Mouse (Mus musculus) retina, embryonic 14.5 days (tissue): ENCODE data around the gene Fam13a.

Experiments used
- DNase-seq: peaks from one replicate; pipeline ENCODE4 v3.0.0-alpha.2; 2015; ENCODE audit warnings: low spot score

Fam13a gene

GRCm38 (mm10) chr6:58933189-58933913 is 91.0 kb downstream of the Fam13a start:
- DNase-seq: peak; percentile 73

GRCm38 (mm10) chr6:58932515-58933188 is 91.7 kb downstream of the Fam13a start:
- no peak for DNase-seq

GRCm38 (mm10) chr6:58931149-58931548 is 93.2 kb downstream of the Fam13a start:
- DNase-seq: no peak

- no peak for DNase-seq
Observed at GRCm38 (mm10) chr6:58929911-58930431, 94.4 kb downstream of the Fam13a start.

- no peak for DNase-seq
Observed at GRCm38 (mm10) chr6:58927881-58928280, 96.5 kb downstream of the Fam13a start.

GRCm38 (mm10) chr6:58922511-58922910 is 101.8 kb downstream of the Fam13a start:
- DNase-seq: no peak

- DNase-seq: peak; percentile 21
Observed at GRCm38 (mm10) chr6:58921623-58922022, 102.7 kb downstream of the Fam13a start.

- no peak for DNase-seq
Observed at GRCm38 (mm10) chr6:58920735-58921134, 103.6 kb downstream of the Fam13a start.

GRCm38 (mm10) chr6:58916498-58916897 is 107.9 kb downstream of the Fam13a start:
- DNase-seq: no peak

- no peak for DNase-seq
Observed at GRCm38 (mm10) chr6:58913971-58914370, 110.4 kb downstream of the Fam13a start.

GRCm38 (mm10) chr6:58913551-58913950 is 110.8 kb downstream of the Fam13a start:
- DNase-seq: no peak

GRCm38 (mm10) chr6:58912842-58913241 is 111.5 kb downstream of the Fam13a start:
- DNase-seq: no peak

GRCm38 (mm10) chr6:58907791-58908190 is 116.6 kb downstream of the Fam13a start:
- DNase-seq: no peak

GRCm38 (mm10) chr6:58907336-58907735 is 117.0 kb downstream of the Fam13a start:
- no peak for DNase-seq

GRCm38 (mm10) chr6:58906852-58907261 is 117.5 kb downstream of the Fam13a start, which contains the start of gene Nap1l5:
TSS of gene Nap1l5 (minus strand) at chr6:58907076.
- DNase-seq: peak; percentile 58

- peak; percentile 44 for DNase-seq
Observed at GRCm38 (mm10) chr6:58904551-58904950, 119.8 kb downstream of the Fam13a start.

- DNase-seq: peak; percentile 22
Observed at GRCm38 (mm10) chr6:58903171-58903570, 121.2 kb downstream of the Fam13a start.

GRCm38 (mm10) chr6:58900536-58900935 is 123.8 kb downstream of the Fam13a start:
- DNase-seq: no peak

GRCm38 (mm10) chr6:58899076-58899475 is 125.3 kb downstream of the Fam13a start:
- no peak for DNase-seq

GRCm38 (mm10) chr6:58896648-58897047 is 127.7 kb downstream of the Fam13a start:
- DNase-seq: no peak

GRCm38 (mm10) chr6:58894994-58895393 is 129.4 kb downstream of the Fam13a start:
- DNase-seq: no peak

GRCm38 (mm10) chr6:58893307-58893706 is 131.0 kb downstream of the Fam13a start:
- DNase-seq: no peak

- no peak for DNase-seq
Observed at GRCm38 (mm10) chr6:58889917-58890316, 134.4 kb downstream of the Fam13a start.
